Mouse (Mus musculus): ENCODE measurements around the gene Tnrc6c. TPM values are rescaled to one million over a fixed set of nuclear protein-coding genes. Genes with fewer than 3 reads are reported as not detected.
A peak's percentile ranks its signal among the peaks of the same experiment; 100 is the strongest.

Gene Tnrc6c
- total and polyA plus RNA-seq, 2 experiments from 2014 or later: 26.5 to 79.8 TPM

GRCm38 (mm10) chr11:117610589-117610988, 43.5 kb upstream of the Tnrc6c start:
- Histone ChIP-seq H3K27ac (ENCODE audit: low read depth, low read length) (no peak overlapping the region), H3K9ac (replicated peaks; ENCODE audit: low read length, poor library complexity, severe bottlenecking) (no peak overlapping the region), H3K4me3 (ENCODE audit: low read depth, low read length) (no peak overlapping the region), H3K9me3 (ENCODE audit: low read length) (no peaks in the 10 kb centered on the region), H3K36me3 (ENCODE audit: insufficient read depth, low read length) (no peaks in the 10 kb centered on the region), H3K27me3 (ENCODE audit: insufficient read depth, low read length) (no peaks in the 10 kb centered on the region), H3K4me1 (ENCODE audit: insufficient read depth, low read length) (peaks cover 3% of the 10 kb centered on the region; the same call in 1 of the 2 replicates), H3K4me2 (ENCODE audit: low read depth, low read length, poor library complexity, severe bottlenecking) (no peak overlapping the region)
- no peak for ATAC-seq (ENCODE audit: low FRiP score)
- TF ChIP-seq CTCF (IDR thresholded peaks at IDR 0.05): no peak
- DNase-seq (ENCODE audit: low spot score): no peak

GRCm38 (mm10) chr11:117611068-117611467, 43.0 kb upstream of the Tnrc6c start:
- 16% methylated on average over 13 of the region's 13 CpGs for WGBS
- peak overlapping the region; percentile 24 for H3K4me2 ChIP-seq (ENCODE audit: low read depth, low read length, poor library complexity, severe bottlenecking)
- no peaks in the 10 kb centered on the region for H3K36me3 ChIP-seq (ENCODE audit: insufficient read depth, low read length)
- no peak overlapping the region for H3K9ac ChIP-seq (replicated peaks; ENCODE audit: low read length, poor library complexity, severe bottlenecking)
- no peak for ATAC-seq (ENCODE audit: low FRiP score)
- TF ChIP-seq CTCF (IDR thresholded peaks at IDR 0.05): no peak
- no peak overlapping the region for H3K4me3 ChIP-seq (ENCODE audit: low read depth, low read length)
- DNase-seq (ENCODE audit: low spot score): no peak
- H3K4me1 ChIP-seq (ENCODE audit: insufficient read depth, low read length): peaks cover under 1% of the 10 kb centered on the region; the same call in 1 of the 2 replicates
- H3K27me3 ChIP-seq (ENCODE audit: insufficient read depth, low read length): no peaks in the 10 kb centered on the region
- no peak overlapping the region for H3K27ac ChIP-seq (ENCODE audit: low read depth, low read length)
- no peaks in the 10 kb centered on the region for H3K9me3 ChIP-seq (ENCODE audit: low read length)

- Histone ChIP-seq H3K9me3 (ENCODE audit: low read length) (no peaks in the 10 kb centered on the region), H3K27me3 (ENCODE audit: insufficient read depth, low read length) (no peaks in the 10 kb centered on the region), H3K4me1 (ENCODE audit: insufficient read depth, low read length) (0 out of 2 replicates have a peak, but pooled peaks cover 1% of the 10 kb centered on the region), H3K36me3 (ENCODE audit: insufficient read depth, low read length) (no peaks in the 10 kb centered on the region), H3K4me2 (ENCODE audit: low read depth, low read length, poor library complexity, severe bottlenecking) (no peak overlapping the region), H3K4me3 (ENCODE audit: low read depth, low read length) (no peak overlapping the region), H3K9ac (replicated peaks; ENCODE audit: low read length, poor library complexity, severe bottlenecking) (no peak overlapping the region), H3K27ac (ENCODE audit: low read depth, low read length) (no peak overlapping the region)
- 54% methylated on average over 5 of the region's 5 CpGs for WGBS
- no peak for DNase-seq (ENCODE audit: low spot score)
- no peak for ATAC-seq (ENCODE audit: low FRiP score)
- peak; percentile 42 for TF ChIP-seq CTCF (IDR thresholded peaks at IDR 0.05)
Measured at GRCm38 (mm10) chr11:117611860-117612259, 42.2 kb upstream of the Tnrc6c start.

GRCm38 (mm10) chr11:117612885-117613284, 41.2 kb upstream of the Tnrc6c start:
- ATAC-seq (ENCODE audit: low FRiP score) (no peak), DNase-seq (ENCODE audit: low spot score) (no peak)
- Histone ChIP-seq H3K4me1 (ENCODE audit: insufficient read depth, low read length) (peaks cover 9% of the 10 kb centered on the region), H3K27me3 (ENCODE audit: insufficient read depth, low read length) (no peaks in the 10 kb centered on the region), H3K27ac (ENCODE audit: low read depth, low read length) (no peak overlapping the region), H3K4me3 (ENCODE audit: low read depth, low read length) (no peak overlapping the region), H3K9ac (replicated peaks; ENCODE audit: low read length, poor library complexity, severe bottlenecking) (no peak overlapping the region), H3K36me3 (ENCODE audit: insufficient read depth, low read length) (no peaks in the 10 kb centered on the region), H3K4me2 (ENCODE audit: low read depth, low read length, poor library complexity, severe bottlenecking) (no peak overlapping the region), H3K9me3 (ENCODE audit: low read length) (no peaks in the 10 kb centered on the region)
- WGBS: 49% methylated on average over 7 of the region's 7 CpGs
- TF ChIP-seq CTCF (IDR thresholded peaks at IDR 0.05): no peak

GRCm38 (mm10) chr11:117617368-117617908, 36.7 kb upstream of the Tnrc6c start:
- no peak for TF ChIP-seq CTCF (IDR thresholded peaks at IDR 0.05)
- Histone ChIP-seq H3K27ac (ENCODE audit: low read depth, low read length) (peak overlapping the region; percentile 55), H3K4me3 (ENCODE audit: low read depth, low read length) (no peak overlapping the region), H3K9me3 (ENCODE audit: low read length) (no peaks in the 10 kb centered on the region), H3K36me3 (ENCODE audit: insufficient read depth, low read length) (no peaks in the 10 kb centered on the region), H3K4me1 (ENCODE audit: insufficient read depth, low read length) (peaks cover 17% of the 10 kb centered on the region), H3K4me2 (ENCODE audit: low read depth, low read length, poor library complexity, severe bottlenecking) (peak overlapping the region; percentile 28; the same call in 1 of the 2 replicates), H3K27me3 (ENCODE audit: insufficient read depth, low read length) (no peaks in the 10 kb centered on the region), H3K9ac (replicated peaks; ENCODE audit: low read length, poor library complexity, severe bottlenecking) (peak overlapping the region; percentile 39)
- DNase-seq (ENCODE audit: low spot score): peak; percentile 38
- ATAC-seq (ENCODE audit: low FRiP score): no peak
- WGBS: 16% methylated on average over 16 of the region's 16 CpGs

GRCm38 (mm10) chr11:117618214-117618613, 35.9 kb upstream of the Tnrc6c start:
- no peak for TF ChIP-seq CTCF (IDR thresholded peaks at IDR 0.05)
- no peak for ATAC-seq (ENCODE audit: low FRiP score)
- no peaks in the 10 kb centered on the region for H3K36me3 ChIP-seq (ENCODE audit: insufficient read depth, low read length)
- H3K4me1 ChIP-seq (ENCODE audit: insufficient read depth, low read length): peaks cover 17% of the 10 kb centered on the region
- DNase-seq (ENCODE audit: low spot score): no peak
- peak overlapping the region; percentile 55 for H3K27ac ChIP-seq (ENCODE audit: low read depth, low read length)
- no peak overlapping the region; the same call in 1 of the 2 replicates for H3K9ac ChIP-seq (replicated peaks; ENCODE audit: low read length, poor library complexity, severe bottlenecking)
- no peaks in the 10 kb centered on the region for H3K27me3 ChIP-seq (ENCODE audit: insufficient read depth, low read length)
- no peak overlapping the region for H3K4me3 ChIP-seq (ENCODE audit: low read depth, low read length)
- no peaks in the 10 kb centered on the region for H3K9me3 ChIP-seq (ENCODE audit: low read length)
- H3K4me2 ChIP-seq (ENCODE audit: low read depth, low read length, poor library complexity, severe bottlenecking): no peak overlapping the region
- WGBS: 16% methylated on average over 3 of the region's 3 CpGs

Measured in midbrain, postnatal 0 days (tissue).